Mouse (Mus musculus): ENCODE results near the gene Nqo1. TPM values are rescaled to one million over a fixed set of nuclear protein-coding genes. Genes with fewer than 3 reads are reported as not detected.

Gene Nqo1
- polyA plus RNA-seq, 1 experiment from 2014 or later = 20.4 TPM

GRCm38 (mm10) chr8:107397665-107398064 is 5.3 kb downstream of the Nqo1 start:
- no peaks in the 10 kb centered on the region for H3K27me3 ChIP-seq (ENCODE audit: low read depth, poor library complexity, severe bottlenecking)
- H3K4me1 ChIP-seq = peaks cover 40% of the 10 kb centered on the region
- no peak overlapping the region for H3K4me3 ChIP-seq
- no peak for DNase-seq (ENCODE audit: low spot score)
- 60% methylated on average over 12 of the region's 12 CpGs for WGBS
- peak overlapping the region; percentile 69 for H3K27ac ChIP-seq
- H3K9me3 ChIP-seq (replicated peaks) = no peaks in the 10 kb centered on the region
- no peaks in the 10 kb centered on the region for H3K36me3 ChIP-seq

- Histone ChIP-seq H3K4me1 (peaks cover 29% of the 10 kb centered on the region), H3K27me3 (ENCODE audit: low read depth, poor library complexity, severe bottlenecking) (no peaks in the 10 kb centered on the region), H3K27ac (peak overlapping the region; percentile 69), H3K36me3 (no peaks in the 10 kb centered on the region), H3K9me3 (replicated peaks) (no peaks in the 10 kb centered on the region), H3K4me3 (no peak overlapping the region)
- 74% methylated on average over 10 of the region's 10 CpGs for WGBS
- DNase-seq (ENCODE audit: low spot score) = no peak
These were observed 6.8 kb downstream of the Nqo1 start for GRCm38 (mm10) chr8:107396106-107396670.

- no peak for DNase-seq (ENCODE audit: low spot score)
- peaks cover 29% of the 10 kb centered on the region for H3K4me1 ChIP-seq
- H3K4me3 ChIP-seq = no peak overlapping the region
- H3K27me3 ChIP-seq (ENCODE audit: low read depth, poor library complexity, severe bottlenecking) = no peaks in the 10 kb centered on the region
- no peak overlapping the region for H3K27ac ChIP-seq
- no peaks in the 10 kb centered on the region for H3K9me3 ChIP-seq (replicated peaks)
- H3K36me3 ChIP-seq = no peaks in the 10 kb centered on the region
These were observed 7.6 kb downstream of the Nqo1 start for GRCm38 (mm10) chr8:107395397-107395796.

- no peaks in the 10 kb centered on the region for H3K36me3 ChIP-seq
- no peak for DNase-seq (ENCODE audit: low spot score)
- no peak overlapping the region for H3K4me3 ChIP-seq
- no peaks in the 10 kb centered on the region for H3K9me3 ChIP-seq (replicated peaks)
- peaks cover 13% of the 10 kb centered on the region; the same call in 1 of the 2 replicates for H3K4me1 ChIP-seq
- no peak overlapping the region for H3K27ac ChIP-seq
- H3K27me3 ChIP-seq (ENCODE audit: low read depth, poor library complexity, severe bottlenecking) = no peaks in the 10 kb centered on the region
- WGBS = 81% methylated on average over 4 of the region's 4 CpGs
These were observed 11.9 kb downstream of the Nqo1 start for GRCm38 (mm10) chr8:107391136-107391516.

- no peak overlapping the region for H3K4me3 ChIP-seq
- no peak for DNase-seq (ENCODE audit: low spot score)
- H3K4me1 ChIP-seq = peaks cover 10% of the 10 kb centered on the region; the same call in 1 of the 2 replicates
- H3K27me3 ChIP-seq (ENCODE audit: low read depth, poor library complexity, severe bottlenecking) = no peaks in the 10 kb centered on the region
- no peak overlapping the region for H3K27ac ChIP-seq
- H3K36me3 ChIP-seq = no peaks in the 10 kb centered on the region
- 93% methylated on average over 16 of the region's 16 CpGs for WGBS
- no peaks in the 10 kb centered on the region for H3K9me3 ChIP-seq (replicated peaks)
These were observed 12.4 kb downstream of the Nqo1 start for GRCm38 (mm10) chr8:107390476-107391135.

GRCm38 (mm10) chr8:107389557-107389956 is 13.4 kb downstream of the Nqo1 start:
- DNase-seq (ENCODE audit: low spot score) = no peak
- no peak overlapping the region for H3K27ac ChIP-seq

GRCm38 (mm10) chr8:107387861-107388260 is 15.1 kb downstream of the Nqo1 start:
- Histone ChIP-seq H3K36me3 (no peaks in the 10 kb centered on the region), H3K27ac (no peak overlapping the region), H3K27me3 (ENCODE audit: low read depth, poor library complexity, severe bottlenecking) (no peaks in the 10 kb centered on the region), H3K4me1 (peaks cover 10% of the 10 kb centered on the region; the same call in 1 of the 2 replicates), H3K9me3 (replicated peaks) (no peaks in the 10 kb centered on the region), H3K4me3 (no peak overlapping the region)
- no peak for DNase-seq (ENCODE audit: low spot score)
- 66% methylated on average over 5 of the region's 5 CpGs for whole genome bisulfite sequencing

More at GRCm38 (mm10) chr8:107389557-107389956, 13.4 kb downstream of the Nqo1 start:
- Histone ChIP-seq H3K4me3 (no peak overlapping the region), H3K36me3 (no peaks in the 10 kb centered on the region), H3K27me3 (ENCODE audit: low read depth, poor library complexity, severe bottlenecking) (no peaks in the 10 kb centered on the region), H3K9me3 (replicated peaks) (no peaks in the 10 kb centered on the region), H3K4me1 (peaks cover 10% of the 10 kb centered on the region; the same call in 1 of the 2 replicates)
- 92% methylated on average over 8 of the region's 8 CpGs for WGBS

GRCm38 (mm10) chr8:107386642-107387041 is 16.4 kb downstream of the Nqo1 start:
- WGBS = 38% methylated on average over 3 of the region's 3 CpGs
- Histone ChIP-seq H3K4me3 (no peak overlapping the region), H3K27me3 (ENCODE audit: low read depth, poor library complexity, severe bottlenecking) (no peaks in the 10 kb centered on the region), H3K36me3 (no peaks in the 10 kb centered on the region), H3K4me1 (peaks cover 10% of the 10 kb centered on the region; the same call in 1 of the 2 replicates), H3K27ac (no peak overlapping the region), H3K9me3 (replicated peaks) (no peaks in the 10 kb centered on the region)
- DNase-seq (ENCODE audit: low spot score) = no peak

- 70% methylated on average over 5 of the region's 5 CpGs for WGBS
- Histone ChIP-seq H3K4me3 (no peak overlapping the region), H3K4me1 (peaks cover 10% of the 10 kb centered on the region; the same call in 1 of the 2 replicates), H3K27ac (no peak overlapping the region), H3K9me3 (replicated peaks) (no peaks in the 10 kb centered on the region), H3K36me3 (no peaks in the 10 kb centered on the region), H3K27me3 (ENCODE audit: low read depth, poor library complexity, severe bottlenecking) (no peaks in the 10 kb centered on the region)
- DNase-seq (ENCODE audit: low spot score) = no peak
These were observed 16.8 kb downstream of the Nqo1 start for GRCm38 (mm10) chr8:107386171-107386570.

- Histone ChIP-seq H3K9me3 (replicated peaks) (no peaks in the 10 kb centered on the region), H3K4me1 (peaks cover 10% of the 10 kb centered on the region; the same call in 1 of the 2 replicates), H3K4me3 (no peak overlapping the region), H3K27me3 (ENCODE audit: low read depth, poor library complexity, severe bottlenecking) (no peaks in the 10 kb centered on the region), H3K36me3 (peaks cover 10% of the 10 kb centered on the region), H3K27ac (no peak overlapping the region)
- no peak for DNase-seq (ENCODE audit: low spot score)
- 87% methylated on average over 2 of the region's 2 CpGs for WGBS
These were observed 17.9 kb downstream of the Nqo1 start for GRCm38 (mm10) chr8:107385063-107385462.

GRCm38 (mm10) chr8:107384651-107385050 is 18.4 kb downstream of the Nqo1 start:
- Histone ChIP-seq H3K27ac (no peak overlapping the region), H3K36me3 (peaks cover 13% of the 10 kb centered on the region), H3K9me3 (replicated peaks) (no peaks in the 10 kb centered on the region), H3K4me3 (no peak overlapping the region), H3K4me1 (peaks cover 10% of the 10 kb centered on the region; the same call in 1 of the 2 replicates), H3K27me3 (ENCODE audit: low read depth, poor library complexity, severe bottlenecking) (no peaks in the 10 kb centered on the region)
- 75% methylated on average over 5 of the region's 5 CpGs for WGBS
- DNase-seq (ENCODE audit: low spot score) = no peak

GRCm38 (mm10) chr8:107382898-107383297 is 20.1 kb downstream of the Nqo1 start:
- H3K9me3 ChIP-seq (replicated peaks) = no peaks in the 10 kb centered on the region
- no peak overlapping the region for H3K4me3 ChIP-seq
- H3K36me3 ChIP-seq = peaks cover 29% of the 10 kb centered on the region
- H3K4me1 ChIP-seq = no peaks in the 10 kb centered on the region
- no peak overlapping the region for H3K27ac ChIP-seq
- H3K27me3 ChIP-seq (ENCODE audit: low read depth, poor library complexity, severe bottlenecking) = no peaks in the 10 kb centered on the region
- DNase-seq (ENCODE audit: low spot score) = no peak
- WGBS = 79% methylated on average over 4 of the region's 4 CpGs

- no peak overlapping the region for H3K27ac ChIP-seq
- H3K27me3 ChIP-seq (ENCODE audit: low read depth, poor library complexity, severe bottlenecking) = no peaks in the 10 kb centered on the region
- no peak for DNase-seq (ENCODE audit: low spot score)
- no peak overlapping the region for H3K4me3 ChIP-seq
- H3K36me3 ChIP-seq = peaks cover 32% of the 10 kb centered on the region
- H3K4me1 ChIP-seq = no peaks in the 10 kb centered on the region
- no peaks in the 10 kb centered on the region for H3K9me3 ChIP-seq (replicated peaks)
- 91% methylated on average over 4 of the region's 4 CpGs for WGBS
These were observed 21.3 kb downstream of the Nqo1 start for GRCm38 (mm10) chr8:107381666-107382065.
